Mouse (Mus musculus) ES-CJ7 (cell line): ENCODE measurements around the gene Gm21173.
"Not testable (repeated sequence)": the region's sequence is repeated elsewhere in the genome, so short reads cannot be mapped to it uniquely, and the experiment has no call there.

Source experiments
- DNase-seq: peaks from one replicate; pipeline ENCODE4 v3.0.0; 2011; ENCODE audit warnings: low read depth, low spot score

Gene Gm21173

GRCm38 (mm10) chrY:76761300-76761699 lies at the start of gene Gm21173:
Gm21173 (plus strand) TSS chrY:76761600.
- not testable (repeated sequence) for DNase-seq
